Mouse (Mus musculus) liver, embryonic 11.5 days (tissue): Measurements from ENCODE around the gene 2810004N23Rik. TPM values are rescaled to one million over a fixed set of nuclear protein-coding genes. Genes with fewer than 3 reads are reported as not detected.
A peak's percentile ranks its signal among the peaks of the same experiment; 100 is the strongest.

ENCODE experiments used
- ATAC-seq: fragments of 200-750 bp; cut with Nextera tagmentation; replicated peaks from 2 replicates; pipeline ENCODE4 v1.8.0; 2017; ENCODE audit warnings: moderate number of reproducible peaks, mild to moderate bottlenecking, moderate TSS enrichment, moderate library complexity; ENCODE audit not compliant: low FRiP score
- DNase-seq: peaks from one replicate; pipeline ENCODE4 v3.0.0-alpha.2; 2017; ENCODE audit warnings: low spot score
- H3K27ac ChIP-seq: fragments of 300-500 bp; sonication (generic); 2 replicates; pipeline ENCODE4 v1.5.1; 2014; ENCODE audit warnings: mild to moderate bottlenecking, low read depth, low read length, control low read depth
- H3K27me3 ChIP-seq: fragments of 300-500 bp; sonication (generic); replicated peaks from 2 replicates; pipeline ENCODE4 v1.6.1; 2014; ENCODE audit warnings: low read length, mixed read lengths; ENCODE audit not compliant: control insufficient read depth, insufficient read depth
- H3K36me3 ChIP-seq: fragments of 300-500 bp; sonication (generic); 2 replicates; pipeline ENCODE4 v1.6.1; 2014; ENCODE audit warnings: mild to moderate bottlenecking, low read length, moderate library complexity, mixed read lengths; ENCODE audit not compliant: control insufficient read depth, insufficient read depth
- H3K4me1 ChIP-seq: fragments of 300-500 bp; sonication (generic); replicated peaks from 2 replicates; pipeline ENCODE4 v1.6.1; 2014; ENCODE audit warnings: low read length, mixed read lengths; ENCODE audit not compliant: control insufficient read depth, insufficient read depth
- H3K4me2 ChIP-seq: fragments of 300-500 bp; sonication (generic); 2 replicates; pipeline ENCODE4 v1.6.1; 2014; ENCODE audit warnings: mild to moderate bottlenecking, control low read depth, moderate library complexity
- H3K4me3 ChIP-seq: fragments of 300-500 bp; sonication (generic); 2 replicates; pipeline ENCODE4 v1.5.1; 2014; ENCODE audit warnings: low read depth, low read length, control low read depth
- H3K9ac ChIP-seq: fragments of 300-500 bp; sonication (generic); 2 replicates; pipeline ENCODE4 v1.6.1; 2014; ENCODE audit warnings: low read depth, low read length, control low read depth
- H3K9me3 ChIP-seq: fragments of 300-500 bp; sonication (generic); 2 replicates; pipeline ENCODE4 v1.6.1; 2016; ENCODE audit warnings: low read length, inconsistent platforms, mixed read lengths; ENCODE audit not compliant: control insufficient read depth
- WGBS: fragments of 180-500 bp; shearing (Covaris S2); extraction: QIAGEN DNeasy Blood & Tissue Kit; methylation state at CpG from one replicate; pipeline ENCODE4 v1.1.7; 2014; 5-methylcytosine and 5-hydroxymethylcytosine counted together
- polyA plus RNA-seq: library from polyadenylated mRNA; unstranded; fragments of >200 nt; fragmentation: Nextera tagmentation; extraction: Ambion mirVana; gene quantifications from 2 replicates; pipeline ENCODE4 v1.2.1, GENCODE M21; 2014

2810004N23Rik gene
- polyA plus RNA-seq, 1 experiment from 2014 or later = 71.5 TPM

DNA sequence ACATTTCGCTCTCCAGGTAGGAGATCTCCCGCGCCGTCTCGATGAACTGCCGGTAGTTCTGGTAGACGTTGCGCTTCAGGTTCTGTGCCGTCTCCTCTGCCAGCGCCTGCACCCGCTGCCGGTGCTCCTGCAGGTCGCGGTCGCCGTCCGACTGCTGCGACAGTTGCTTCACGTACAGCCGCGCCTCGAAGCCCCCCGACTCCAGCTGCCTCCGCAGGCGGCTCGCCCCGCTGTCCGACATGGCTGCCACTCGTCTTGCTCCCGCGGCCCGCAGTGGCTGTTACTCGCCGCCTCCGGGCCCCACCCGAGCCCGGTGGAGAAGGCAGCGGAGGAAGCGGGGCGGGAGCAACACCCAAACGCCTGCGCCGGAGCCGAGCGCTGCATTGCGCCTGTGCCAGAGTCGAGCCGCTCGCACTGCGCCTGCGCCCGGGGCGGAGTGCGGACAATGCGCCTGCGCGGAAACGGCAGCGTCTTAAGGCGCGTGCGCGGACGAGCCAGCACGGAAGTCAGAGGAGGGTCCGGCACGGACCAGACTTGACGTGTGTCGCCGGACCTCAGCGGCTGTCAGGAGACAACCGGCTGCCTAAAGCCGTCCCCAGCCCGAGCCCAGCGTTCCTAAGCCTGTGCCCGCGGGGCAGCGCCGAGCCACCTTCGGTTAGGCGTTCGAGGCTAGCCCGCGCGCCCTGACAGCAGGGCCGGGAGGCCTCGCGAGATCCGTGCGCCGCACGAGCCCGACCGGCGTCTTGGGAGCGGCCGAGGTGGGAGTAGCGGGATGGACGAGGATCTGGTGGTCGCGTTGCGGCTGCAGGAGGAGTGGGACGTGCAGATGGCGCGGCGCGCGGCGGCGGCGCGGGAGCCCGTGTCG is 34.7 kb upstream of the 2810004N23Rik start, which contains the start of the genes Exoc8 and Sprtn:
TSS of gene Exoc8 (minus strand) at position 320 of the 865 bp plus-strand sequence.
TSS of gene Sprtn (plus strand) at position 501 of the 865 bp plus-strand sequence.
- ATAC-seq (peak; percentile 91), DNase-seq (peak; percentile 96)
- Histone ChIP-seq H3K4me1 (peaks cover 15% of the 10 kb centered on the region), H3K9ac (peak within 1 kb of the TSS; percentile 79), H3K27ac (peak within 1 kb of the TSS; percentile 75), H3K27me3 (no peaks in the 10 kb centered on the region), H3K36me3 (peaks cover 40% of the 10 kb centered on the region), H3K9me3 (no peaks in the 10 kb centered on the region), H3K4me2 (peak within 1 kb of the TSS; percentile 96), H3K4me3 (peak within 1 kb of the TSS; percentile 98)
- WGBS = under 1% methylated on average over 114 of the region's 114 CpGs

DNA sequence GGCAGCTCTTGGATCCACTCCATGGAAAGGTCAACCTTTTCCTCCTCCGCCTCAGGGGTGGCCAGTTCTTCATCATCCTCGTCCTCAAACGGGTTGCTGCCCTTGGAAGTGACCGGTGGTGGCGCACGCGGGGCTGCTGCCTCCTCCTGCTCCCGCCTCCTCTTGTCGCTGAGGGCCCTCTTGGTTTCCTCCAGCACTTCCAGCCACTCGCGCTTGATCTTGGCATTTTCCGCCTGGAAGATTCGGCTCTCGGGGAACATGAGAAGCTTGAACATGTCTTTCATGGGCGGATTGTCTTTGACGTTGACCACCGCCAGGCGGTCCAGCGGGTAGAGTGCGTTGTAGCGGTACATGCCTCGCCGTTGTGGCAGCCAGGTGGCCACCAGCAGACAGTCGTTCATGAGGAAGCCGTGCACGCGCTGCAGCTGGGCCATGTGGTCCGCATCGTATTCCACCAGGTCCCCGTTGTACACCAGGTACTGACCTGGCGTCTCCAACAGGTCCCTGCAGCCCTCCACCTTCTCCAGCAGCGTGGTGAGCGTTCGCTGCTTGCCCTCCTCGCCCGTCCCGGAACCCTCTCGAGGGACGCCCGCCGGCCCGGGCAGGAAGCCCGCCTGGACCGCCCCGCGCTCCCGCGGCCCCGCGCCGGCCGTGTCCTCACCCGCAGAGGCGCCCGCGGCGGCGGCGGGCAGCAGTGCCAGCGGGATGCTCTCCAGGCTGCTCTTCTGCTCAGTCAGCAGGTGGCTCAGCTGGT is 33.9 kb upstream of the 2810004N23Rik start:
- H3K36me3 ChIP-seq = peaks cover 34% of the 10 kb centered on the region
- H3K4me3 ChIP-seq = peak overlapping the region; percentile 98
- H3K4me2 ChIP-seq = peak overlapping the region; percentile 96
- peaks cover 15% of the 10 kb centered on the region for H3K4me1 ChIP-seq
- DNase-seq = peak; percentile 71
- H3K27ac ChIP-seq = peak overlapping the region; percentile 75
- H3K27me3 ChIP-seq = no peaks in the 10 kb centered on the region
- peak; percentile 40 for ATAC-seq
- no peaks in the 10 kb centered on the region for H3K9me3 ChIP-seq
- WGBS = 1% methylated on average over 60 of the region's 60 CpGs
- H3K9ac ChIP-seq = peak overlapping the region; percentile 79

DNA sequence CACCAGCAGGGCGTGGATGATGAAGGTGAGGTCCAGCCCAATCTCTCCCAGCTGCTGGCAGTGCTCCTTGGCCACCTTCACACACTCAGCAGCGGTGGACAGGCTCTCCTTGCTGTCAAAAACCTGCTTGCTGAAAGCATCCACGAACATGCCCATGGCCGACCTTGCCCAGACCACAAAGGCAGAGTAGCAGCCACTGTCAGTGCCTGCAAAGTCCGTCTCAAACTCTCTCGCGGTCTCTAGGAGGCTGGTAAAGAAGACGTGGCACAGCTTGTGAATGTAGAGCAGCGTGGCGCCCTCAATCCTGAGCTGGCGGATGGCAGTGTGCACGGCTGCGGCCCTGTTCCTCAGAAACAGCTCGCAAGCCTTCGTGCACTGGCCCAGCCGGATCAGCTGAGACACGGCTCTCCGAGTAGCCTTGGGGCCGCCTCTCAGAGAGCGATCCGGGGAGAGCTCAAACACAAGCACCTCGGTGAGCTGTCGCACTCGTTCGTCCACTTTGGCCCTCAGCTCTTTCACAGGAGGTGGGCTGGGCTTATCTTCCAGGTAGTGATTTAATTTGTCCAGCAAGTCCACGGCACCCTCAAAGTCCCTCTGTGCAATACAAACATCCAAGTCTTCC is 33.2 kb upstream of the 2810004N23Rik start:
- Histone ChIP-seq H3K36me3 (peaks cover 30% of the 10 kb centered on the region), H3K9ac (peak overlapping the region; percentile 79; the same call in 1 of the 2 replicates)
- 80% methylated on average over 26 of the region's 26 CpGs for WGBS

DNA sequence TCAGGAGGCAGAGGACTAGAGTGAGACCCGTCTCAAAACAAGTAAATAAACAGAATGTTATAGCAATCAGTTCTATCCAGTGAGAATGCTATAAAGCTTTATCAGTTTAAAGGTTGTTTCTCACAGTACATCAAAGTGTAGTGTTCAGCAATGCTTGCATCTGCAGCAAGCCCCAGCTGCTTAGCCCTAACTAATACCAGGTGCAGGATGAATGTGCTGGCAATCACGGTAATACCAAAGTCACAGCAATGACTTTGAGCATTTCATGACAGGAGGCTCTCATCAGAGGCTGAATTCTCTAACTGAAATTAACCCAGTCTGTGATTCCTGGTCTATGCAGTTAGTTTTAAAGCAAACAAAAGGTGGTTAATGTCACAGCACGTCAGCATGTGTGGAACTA is 29.7 kb upstream of the 2810004N23Rik start:
- WGBS = 78% methylated on average over 3 of the region's 3 CpGs
- H3K4me3 ChIP-seq = no peak overlapping the region
- ATAC-seq (no peak), DNase-seq (no peak)
- H3K9ac ChIP-seq = no peak overlapping the region
- peaks cover 35% of the 10 kb centered on the region for H3K36me3 ChIP-seq
- no peaks in the 10 kb centered on the region for H3K27me3 ChIP-seq
- no peaks in the 10 kb centered on the region; the same call in 1 of the 2 replicates for H3K9me3 ChIP-seq
- H3K27ac ChIP-seq = no peak overlapping the region
- peaks cover 10% of the 10 kb centered on the region for H3K4me1 ChIP-seq
- no peak overlapping the region for H3K4me2 ChIP-seq

More for the DNA sequence above, 33.2 kb upstream of the 2810004N23Rik start:
- DNase-seq = peak; percentile 46
- Histone ChIP-seq H3K27me3 (no peaks in the 10 kb centered on the region), H3K27ac (no peak overlapping the region), H3K4me2 (peak overlapping the region; percentile 96), H3K4me3 (peak overlapping the region; percentile 98), H3K9me3 (no peaks in the 10 kb centered on the region), H3K4me1 (peaks cover 15% of the 10 kb centered on the region)
- no peak for ATAC-seq

DNA sequence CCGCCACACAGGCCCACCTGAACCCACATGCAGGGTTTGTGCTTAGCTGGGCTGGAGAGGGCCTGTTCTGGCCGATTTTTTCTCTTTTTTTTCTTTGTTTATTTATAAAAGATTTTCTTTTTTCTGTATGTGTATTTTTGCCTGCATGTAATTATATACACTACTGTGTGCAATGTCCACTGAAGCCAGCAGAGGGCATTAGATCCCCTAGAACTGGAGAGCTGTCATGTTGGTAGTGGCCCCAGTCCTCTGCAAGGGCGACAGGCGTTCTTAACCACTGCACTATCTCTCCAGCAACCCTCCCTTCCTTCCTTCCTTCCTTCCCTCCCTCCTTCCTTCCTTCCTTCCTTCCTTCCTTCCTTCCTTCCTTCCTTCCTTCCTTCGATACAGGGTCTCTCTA is 25.5 kb upstream of the 2810004N23Rik start:
- Histone ChIP-seq H3K4me1 (no peaks in the 10 kb centered on the region), H3K4me2 (no peak overlapping the region), H3K9ac (no peak overlapping the region), H3K4me3 (no peak overlapping the region), H3K27me3 (no peaks in the 10 kb centered on the region), H3K36me3 (peaks cover 57% of the 10 kb centered on the region), H3K9me3 (no peaks in the 10 kb centered on the region; the same call in 1 of the 2 replicates), H3K27ac (no peak overlapping the region)
- 95% methylated on average over 5 of the region's 5 CpGs for WGBS
- ATAC-seq (no peak), DNase-seq (no peak)

DNA sequence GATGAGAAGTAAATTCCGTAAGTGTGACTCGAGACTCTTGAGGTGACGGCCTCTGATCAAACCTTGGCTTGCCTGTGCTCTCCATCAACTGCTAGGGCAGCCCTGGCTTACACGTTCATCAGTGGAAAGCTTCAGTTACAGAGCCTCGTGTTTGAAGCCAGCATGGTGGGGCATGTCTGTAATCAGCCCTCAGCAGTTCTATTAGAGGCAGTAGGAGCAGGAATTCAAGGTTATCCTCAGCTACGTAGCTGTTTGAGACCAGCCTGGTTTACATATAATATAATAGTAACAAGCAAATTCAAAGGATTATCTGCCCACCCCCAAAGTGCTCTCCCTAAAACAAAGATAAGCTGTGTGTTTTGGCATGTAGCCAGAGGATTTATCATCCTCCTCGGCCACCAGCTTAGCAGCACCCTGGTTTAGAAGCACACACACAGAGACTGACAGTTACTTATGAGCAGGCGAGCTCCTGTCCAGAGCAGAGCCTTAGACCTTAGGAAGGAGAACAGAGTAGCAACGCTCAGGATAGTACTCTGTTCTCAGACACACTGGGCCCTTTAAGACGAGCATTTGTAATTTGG is 16.1 kb upstream of the 2810004N23Rik start:
- no peak overlapping the region for H3K4me3 ChIP-seq
- WGBS = 80% methylated on average over 10 of the region's 10 CpGs
- no peaks in the 10 kb centered on the region for H3K4me1 ChIP-seq
- H3K4me2 ChIP-seq = no peak overlapping the region
- DNase-seq (no peak), ATAC-seq (no peak)
- no peaks in the 10 kb centered on the region for H3K27me3 ChIP-seq
- H3K27ac ChIP-seq = no peak overlapping the region
- no peak overlapping the region for H3K9ac ChIP-seq
- H3K36me3 ChIP-seq = peaks cover 59% of the 10 kb centered on the region
- no peaks in the 10 kb centered on the region for H3K9me3 ChIP-seq

DNA sequence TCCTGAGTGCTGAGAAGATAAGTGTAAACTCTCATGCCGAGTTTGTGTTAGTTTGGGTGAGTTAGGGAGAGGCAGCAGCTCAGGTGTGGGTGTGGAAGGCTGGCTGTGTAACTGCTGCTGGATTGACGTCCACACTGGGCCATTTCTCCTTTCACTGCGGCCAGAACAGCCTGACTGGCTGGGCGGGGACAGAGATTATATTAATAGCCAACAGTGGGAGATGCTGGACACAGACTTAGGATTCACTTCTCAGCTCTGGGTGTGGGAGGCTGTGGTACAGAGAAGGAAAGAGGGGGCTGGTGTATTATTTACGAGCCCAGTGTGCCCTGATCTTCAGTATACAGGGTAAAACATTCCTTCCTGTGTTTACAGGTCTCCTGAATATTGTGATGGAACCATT is 15.2 kb upstream of the 2810004N23Rik start:
- H3K4me1 ChIP-seq = no peaks in the 10 kb centered on the region
- no peak overlapping the region for H3K27ac ChIP-seq
- H3K4me2 ChIP-seq = no peak overlapping the region
- H3K27me3 ChIP-seq = no peaks in the 10 kb centered on the region
- no peaks in the 10 kb centered on the region for H3K9me3 ChIP-seq
- ATAC-seq = no peak
- no peak for DNase-seq
- H3K36me3 ChIP-seq = peaks cover 57% of the 10 kb centered on the region
- 89% methylated on average over 5 of the region's 5 CpGs for WGBS
- no peak overlapping the region for H3K4me3 ChIP-seq
- no peak overlapping the region for H3K9ac ChIP-seq

DNA sequence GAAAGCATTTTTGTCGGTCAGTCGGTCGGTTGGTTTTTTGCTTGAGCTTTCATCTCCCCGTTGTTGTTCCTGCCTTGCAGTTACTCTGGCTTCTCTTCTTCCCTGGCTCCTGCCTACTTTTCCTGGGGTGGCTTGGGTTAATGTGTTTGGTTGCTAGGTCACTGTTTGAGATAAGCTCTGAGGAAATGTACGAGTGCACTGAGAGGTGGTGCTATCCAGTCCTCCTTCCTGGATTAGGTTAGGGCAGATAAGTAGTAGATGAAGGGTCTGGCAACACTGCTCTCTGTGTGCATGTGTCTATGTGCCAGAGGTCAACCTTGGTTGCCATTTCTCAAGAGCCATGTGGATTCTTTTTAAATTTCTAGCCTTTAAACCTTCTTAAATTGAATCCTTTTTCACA is 9.8 kb upstream of the 2810004N23Rik start:
- H3K27me3 ChIP-seq = no peaks in the 10 kb centered on the region
- no peaks in the 10 kb centered on the region; the same call in 1 of the 2 replicates for H3K4me1 ChIP-seq
- no peak overlapping the region for H3K4me2 ChIP-seq
- ATAC-seq (no peak), DNase-seq (no peak)
- 78% methylated on average over 5 of the region's 5 CpGs for WGBS
- H3K27ac ChIP-seq = no peak overlapping the region
- no peak overlapping the region for H3K4me3 ChIP-seq
- H3K9ac ChIP-seq = no peak overlapping the region
- H3K36me3 ChIP-seq = peaks cover 30% of the 10 kb centered on the region
- H3K9me3 ChIP-seq = no peaks in the 10 kb centered on the region
